9 mouse cellular contexts compared by ENCODE assay signal in the genomic region with DNA sequence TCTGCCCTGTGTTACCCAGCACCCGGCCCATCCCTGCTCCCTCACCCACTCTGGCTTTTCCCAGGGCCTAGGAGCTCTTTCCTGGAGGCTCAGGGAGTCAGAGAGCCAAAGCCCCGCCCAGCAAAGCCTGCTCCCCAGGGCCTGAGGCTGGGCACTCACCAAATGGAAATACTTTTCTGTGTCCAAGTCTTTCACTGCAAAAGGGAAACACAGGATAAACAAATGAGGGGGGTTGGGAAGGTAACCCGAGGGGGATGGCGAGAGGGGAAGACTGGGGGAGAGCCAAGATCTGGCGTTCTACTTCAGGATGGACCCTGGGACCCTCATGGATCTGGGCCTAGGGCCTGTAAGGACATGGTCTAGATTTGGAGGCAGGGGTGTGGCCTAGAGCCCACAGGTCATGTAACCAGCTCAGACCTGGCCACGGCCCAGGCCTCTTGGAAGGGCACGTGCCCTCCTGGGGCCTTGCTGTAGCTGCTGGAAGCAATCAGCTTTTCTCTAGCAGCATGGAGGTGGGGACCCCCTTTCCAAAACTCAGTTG. TPM values are rescaled to one million over a fixed set of nuclear protein-coding genes. Genes with fewer than 3 reads are reported as not detected.
DNase-seq lines count a peak whose midpoint lies in the region; ATAC-seq and TF ChIP-seq lines count a peak whose summit lies in the region.
"Had no signal": no experiment of that assay in that cellular context is flagged by ENCODE, and none has a peak within 500 bp of the region (broad histone marks: within the 10 kb centered on the region; RNA-seq: fewer than 3 reads in every experiment).

No protein-coding gene starts in this region.

- no peaks in the 10 kb centered on the region for H3K9me3 ChIP-seq in limb, embryonic 10.5 days (replicated peaks)
- no peaks in the 10 kb centered on the region for H3K9me3 ChIP-seq in hindbrain, embryonic 13.5 days
- H3K9me3 ChIP-seq: neural tube, embryonic 13.5 days had no signal

- WGBS in heart, adult 2 months, result 11% methylated on average over 7 of the region's 7 CpGs
- 75% methylated on average over 7 of the region's 7 CpGs for WGBS in limb, embryonic 10.5 days
- WGBS in hindbrain, embryonic 13.5 days, result 77% methylated on average over 7 of the region's 7 CpGs

- H3K9ac ChIP-seq in heart, adult 2 months (ENCODE audit: low read depth, low read length), result peak overlapping the region; percentile 9; the same call in 1 of the 2 replicates
- no peak overlapping the region for H3K9ac ChIP-seq in hindbrain, embryonic 13.5 days
- H3K9ac ChIP-seq: neural tube, embryonic 13.5 days had no signal

- no peaks in the 10 kb centered on the region for H3K27me3 ChIP-seq in heart, adult 2 months (ENCODE audit: control insufficient read depth, insufficient read depth, low read length)
- peaks cover 8% of the 10 kb centered on the region; the same call in 1 of the 2 replicates for H3K27me3 ChIP-seq in limb, embryonic 10.5 days (ENCODE audit: low read depth, poor library complexity, severe bottlenecking)
- H3K27me3 ChIP-seq in hindbrain, embryonic 13.5 days, result 0 out of 2 replicates have a peak, but pooled peaks cover 5% of the 10 kb centered on the region
- H3K27me3 ChIP-seq: neural tube, embryonic 13.5 days had no signal

- peaks cover 21% of the 10 kb centered on the region for H3K36me3 ChIP-seq in heart, adult 2 months (ENCODE audit: control insufficient read depth, insufficient read depth, low read length)
- peaks cover 12% of the 10 kb centered on the region; the same call in 1 of the 2 replicates for H3K36me3 ChIP-seq in limb, embryonic 10.5 days
- H3K36me3 ChIP-seq in hindbrain, embryonic 13.5 days, result no peaks in the 10 kb centered on the region
- H3K36me3 ChIP-seq: neural tube, embryonic 13.5 days had no signal

- TF ChIP-seq CTCF in heart, adult 2 months (IDR thresholded peaks at IDR 0.05), result no peak

- H3K27ac ChIP-seq in heart, adult 2 months, result peak overlapping the region; percentile 93
- peak overlapping the region; percentile 50; the same call in 1 of the 2 replicates for H3K27ac ChIP-seq in limb, embryonic 10.5 days
- H3K27ac ChIP-seq in hindbrain, embryonic 13.5 days, result no peak overlapping the region
- H3K27ac ChIP-seq: neural tube, embryonic 13.5 days had no signal

- no peak overlapping the region for H3K4me3 ChIP-seq in heart, adult 2 months
- no peak overlapping the region for H3K4me3 ChIP-seq in limb, embryonic 10.5 days
- no peak overlapping the region for H3K4me3 ChIP-seq in hindbrain, embryonic 13.5 days
- H3K4me3 ChIP-seq: neural tube, embryonic 13.5 days had no signal

- peak; percentile 53 for DNase-seq in MN1 (ENCODE audit: low spot score)
- peak; percentile 83 to 90 for DNase-seq in adrenal gland, postnatal 36 days
- peak; percentile 92 to 93 for DNase-seq in heart, adult 2 months
- no peak for DNase-seq in limb, embryonic 10.5 days (ENCODE audit: low spot score)
- peak; percentile 71 for DNase-seq in testis, postnatal 14 days (ENCODE audit: low spot score)
- no peak for DNase-seq in spleen, adult 12 weeks (ENCODE audit: low spot score)

- no peak for ATAC-seq in hindbrain, embryonic 13.5 days (ENCODE audit: low FRiP score)
- no peak for ATAC-seq in erythroblast, adult 5-6 weeks (replicated peaks; ENCODE audit: low FRiP score, poor library complexity, severe bottlenecking)

- intact Hi-C loops in heart, adult 2 months (cut with DNase I), result loop anchor here (1.0 kb wide), 2 partner anchors 36 to 49 kb away; partner anchors contain the start of gene Plxnd1

- H3K4me1 ChIP-seq in heart, adult 2 months (ENCODE audit: control insufficient read depth, insufficient read depth, low read length), result peaks cover 47% of the 10 kb centered on the region
- peaks cover 74% of the 10 kb centered on the region for H3K4me1 ChIP-seq in limb, embryonic 10.5 days
- peaks cover 28% of the 10 kb centered on the region for H3K4me1 ChIP-seq in hindbrain, embryonic 13.5 days (replicated peaks)

- TF ChIP-seq POLR2A in heart, adult 2 months (IDR thresholded peaks at IDR 0.05; ENCODE audit: insufficient read depth, low read depth, low read length), result 0 out of 2 replicates have a peak, but pooled peaks have one; percentile 42

- no peaks in the 10 kb centered on the region for H3K79me2 ChIP-seq in heart, adult 2 months (replicated peaks; ENCODE audit: control insufficient read depth, insufficient read depth, low read length)

- TF ChIP-seq EP300 in heart, adult 2 months (IDR thresholded peaks at IDR 0.05; ENCODE audit: insufficient read depth, low read depth, low read length), result peak; percentile 92

- no peak overlapping the region for H3K4me2 ChIP-seq in hindbrain, embryonic 13.5 days
- H3K4me2 ChIP-seq: neural tube, embryonic 13.5 days had no signal

RNA-seq across cellular contexts. Expression of gene H1foo, which starts 14.5 kb away (rescaled TPM):
- not detected for total RNA-seq in adrenal gland, postnatal 36 days (2021)
- total RNA-seq in heart, adult 2 months (2021), result not detected
- polyA plus RNA-seq in heart, adult 2 months (2012; rRNA removed), result not detected in 2 replicates
- polyA plus RNA-seq in limb, embryonic 10.5 days (2016; fragmentation: Nextera tagmentation; extraction: Ambion mirVana), result not detected in 2 replicates
- not detected in 2 replicates for polyA plus RNA-seq in hindbrain, embryonic 13.5 days (2015; fragmentation: Nextera tagmentation; extraction: Ambion mirVana)
- total RNA-seq in erythroblast, adult 5-6 weeks (2015; ENCODE audit: low replicate concordance), result not detected in 2 replicates
- not detected in 2 replicates for total RNA-seq in erythroblast, adult 5-6 weeks (2017; ENCODE audit: low replicate concordance)
- polyA plus RNA-seq: neural tube, embryonic 13.5 days had no signal

RNA-seq across cellular contexts. Expression of gene Rho, which starts 27.7 kb away (rescaled TPM):
- under 1 TPM; 0.23 to 0.59 TPM for total RNA-seq in adrenal gland, postnatal 36 days (2021)
- total RNA-seq in heart, adult 2 months (2021), result under 1 TPM in 1 of 2 experiments, not detected in 1; 0.23 TPM
- 0.44 and 1.3 TPM in 2 replicates for polyA plus RNA-seq in heart, adult 2 months (2012; rRNA removed)
- polyA plus RNA-seq in limb, embryonic 10.5 days (2016; fragmentation: Nextera tagmentation; extraction: Ambion mirVana), result 0.24 and 0.31 TPM in 2 replicates
- 0.21 and 0.58 TPM in 2 replicates for polyA plus RNA-seq in hindbrain, embryonic 13.5 days (2015; fragmentation: Nextera tagmentation; extraction: Ambion mirVana)
- not detected in 2 replicates for total RNA-seq in erythroblast, adult 5-6 weeks (2015; ENCODE audit: low replicate concordance)
- total RNA-seq in erythroblast, adult 5-6 weeks (2017; ENCODE audit: low replicate concordance), result 0.09 TPM in 1 of 2 replicates, not detected in the other

RNA-seq across cellular contexts. Expression of gene Plxnd1, which starts 35.6 kb away (rescaled TPM):
- total RNA-seq in adrenal gland, postnatal 36 days (2021), result 100 to 1,000 TPM; 140 to 167 TPM
- total RNA-seq in heart, adult 2 months (2021), result 10 to 100 TPM; 58.8 to 90.6 TPM
- 79.9 and 102 TPM in 2 replicates for polyA plus RNA-seq in heart, adult 2 months (2012; rRNA removed)
- 27.9 and 30.9 TPM in 2 replicates for polyA plus RNA-seq in limb, embryonic 10.5 days (2016; fragmentation: Nextera tagmentation; extraction: Ambion mirVana)
- polyA plus RNA-seq in hindbrain, embryonic 13.5 days (2015; fragmentation: Nextera tagmentation; extraction: Ambion mirVana), result 9.1 and 11.3 TPM in 2 replicates
- 10.0 and 55.1 TPM in 2 replicates for total RNA-seq in erythroblast, adult 5-6 weeks (2015; ENCODE audit: low replicate concordance)
- total RNA-seq in erythroblast, adult 5-6 weeks (2017; ENCODE audit: low replicate concordance), result 11.8 and 18.1 TPM in 2 replicates

Comparison
In these comparisons a context has a peak if more than half of its experiments do, and no peak if none do; other contexts are left out.
1. DNase-seq: peak in MN1 (single experiment), adrenal gland, postnatal 36 days (2 of 2), heart, adult 2 months (2 of 2) and testis, postnatal 14 days (single experiment); none in limb, embryonic 10.5 days (single experiment) and spleen, adult 12 weeks (single experiment).